Mouse (Mus musculus): ENCODE data around the gene Itpr1. TPM values are rescaled to one million over a fixed set of nuclear protein-coding genes. Genes with fewer than 3 reads are reported as not detected.
A peak's percentile ranks its signal among the peaks of the same experiment; 100 is the strongest.
"Not testable (repeated sequence)": the region's sequence is repeated elsewhere in the genome, so short reads cannot be mapped to it uniquely, and the experiment has no call there.

The Itpr1 gene
- polyA plus RNA-seq, 1 experiment, result 42.5 TPM

DNA sequence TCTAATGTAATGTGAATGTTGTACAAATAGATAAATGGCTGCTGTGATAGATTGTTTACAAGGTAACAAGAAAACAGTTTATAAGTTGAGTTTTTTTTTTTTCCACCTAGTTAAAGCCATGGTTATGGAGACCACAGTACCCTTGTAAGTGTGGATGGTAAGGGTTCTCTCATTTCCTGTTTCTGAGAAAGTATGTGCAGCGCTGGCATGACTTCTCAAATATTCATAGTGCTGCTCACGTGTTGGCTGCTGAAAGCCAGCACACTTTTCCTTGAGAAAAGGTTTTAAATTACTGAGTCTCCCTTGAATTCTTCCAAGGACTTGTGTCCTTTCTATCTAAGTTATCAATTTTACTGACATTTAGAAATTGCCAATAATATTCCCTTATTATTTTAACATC lies 350.1 kb downstream of the Itpr1 start:
- H3K36me3 ChIP-seq (ENCODE audit: control insufficient read depth, insufficient read depth, low read length, poor library complexity, severe bottlenecking), result no peaks in the 10 kb centered on the region
- H3K9me3 ChIP-seq (replicated peaks; ENCODE audit: control insufficient read depth, insufficient read depth, low read length, poor library complexity, severe bottlenecking), result no peaks in the 10 kb centered on the region
- H3K27ac ChIP-seq (ENCODE audit: insufficient read depth, low read length), result no peak overlapping the region
- TF ChIP-seq POLR2A (IDR thresholded peaks at IDR 0.05; ENCODE audit: insufficient read depth, low read length) (no peak), CTCF (IDR thresholded peaks at IDR 0.05; ENCODE audit: low read depth, low read length) (no peak), EP300 (IDR thresholded peaks at IDR 0.05; ENCODE audit: insufficient read depth, low read depth, low read length) (no peak)
- no peak overlapping the region for H3K4me3 ChIP-seq (ENCODE audit: low read depth, low read length)
- H3K27me3 ChIP-seq (ENCODE audit: control insufficient read depth, insufficient read depth, low read length, poor library complexity, severe bottlenecking), result no peaks in the 10 kb centered on the region
- H3K4me1 ChIP-seq (ENCODE audit: control insufficient read depth, insufficient read depth, low read length), result peaks cover 2% of the 10 kb centered on the region
- no peak overlapping the region for H3K9ac ChIP-seq (ENCODE audit: low read depth, poor library complexity, severe bottlenecking)

DNA sequence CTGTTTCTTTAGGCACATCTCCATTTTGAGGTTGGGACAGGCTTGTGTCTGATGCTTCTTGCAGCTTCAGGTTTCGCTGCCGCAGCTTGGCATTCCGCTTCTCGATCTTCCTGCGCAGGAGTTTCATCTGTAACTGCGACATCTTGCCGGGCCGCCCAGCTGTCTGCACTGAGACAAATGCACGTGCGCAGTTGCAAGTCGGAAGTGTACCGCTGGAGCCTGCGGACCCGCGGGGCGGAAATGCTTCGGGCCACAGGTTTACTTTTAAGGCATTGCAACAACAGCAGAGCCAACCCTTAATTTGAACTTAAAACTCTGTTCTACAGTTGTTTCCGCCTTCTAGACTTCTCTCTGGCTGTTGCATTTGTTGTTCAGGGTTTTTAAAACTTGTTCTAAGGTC lies 352.6 kb downstream of the Itpr1 start:
- 0 out of 2 replicates have a peak overlapping the region, but pooled peaks have one; percentile 10 for H3K4me3 ChIP-seq (ENCODE audit: low read depth, low read length)
- H3K9me3 ChIP-seq (replicated peaks; ENCODE audit: control insufficient read depth, insufficient read depth, low read length, poor library complexity, severe bottlenecking); H3K36me3 ChIP-seq (ENCODE audit: control insufficient read depth, insufficient read depth, low read length, poor library complexity, severe bottlenecking); H3K27ac ChIP-seq (ENCODE audit: insufficient read depth, low read length); H3K27me3 ChIP-seq (ENCODE audit: control insufficient read depth, insufficient read depth, low read length, poor library complexity, severe bottlenecking); H3K4me1 ChIP-seq (ENCODE audit: control insufficient read depth, insufficient read depth, low read length): not testable (repeated sequence)
- peak overlapping the region; percentile 79; the same call in 1 of the 2 replicates for H3K9ac ChIP-seq (ENCODE audit: low read depth, poor library complexity, severe bottlenecking)

DNA sequence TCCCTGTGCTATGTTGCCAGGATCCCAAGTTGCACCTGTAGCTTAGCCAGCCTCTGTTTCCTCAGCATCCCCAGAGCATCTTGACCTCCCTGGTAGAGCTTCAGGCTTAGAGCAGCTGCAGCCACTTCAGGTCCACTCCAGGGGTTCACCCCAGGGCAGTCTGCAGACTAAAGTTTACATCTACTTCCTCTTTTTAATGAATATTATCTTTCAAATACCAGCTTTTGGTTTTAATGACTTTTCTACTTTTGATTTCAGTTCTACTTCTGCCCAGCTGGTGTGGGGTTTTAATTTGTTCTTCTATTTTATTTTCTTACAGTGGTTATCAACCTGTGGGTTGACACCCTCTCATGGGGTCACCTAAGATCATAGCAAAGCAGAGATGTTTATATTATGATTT lies 353.7 kb downstream of the Itpr1 start:
- Histone ChIP-seq H3K9me3 (replicated peaks; ENCODE audit: control insufficient read depth, insufficient read depth, low read length, poor library complexity, severe bottlenecking) (no peaks in the 10 kb centered on the region), H3K9ac (ENCODE audit: low read depth, poor library complexity, severe bottlenecking) (no peak overlapping the region), H3K4me1 (ENCODE audit: control insufficient read depth, insufficient read depth, low read length) (peaks cover 2% of the 10 kb centered on the region), H3K27ac (ENCODE audit: insufficient read depth, low read length) (no peak overlapping the region), H3K4me3 (ENCODE audit: low read depth, low read length) (no peak overlapping the region), H3K27me3 (ENCODE audit: control insufficient read depth, insufficient read depth, low read length, poor library complexity, severe bottlenecking) (no peaks in the 10 kb centered on the region), H3K36me3 (ENCODE audit: control insufficient read depth, insufficient read depth, low read length, poor library complexity, severe bottlenecking) (no peaks in the 10 kb centered on the region)
- TF ChIP-seq CTCF (IDR thresholded peaks at IDR 0.05; ENCODE audit: low read depth, low read length), result no peak
- TF ChIP-seq POLR2A (IDR thresholded peaks at IDR 0.05; ENCODE audit: insufficient read depth, low read length), result no peak
- TF ChIP-seq EP300 (IDR thresholded peaks at IDR 0.05; ENCODE audit: insufficient read depth, low read depth, low read length), result no peak

DNA sequence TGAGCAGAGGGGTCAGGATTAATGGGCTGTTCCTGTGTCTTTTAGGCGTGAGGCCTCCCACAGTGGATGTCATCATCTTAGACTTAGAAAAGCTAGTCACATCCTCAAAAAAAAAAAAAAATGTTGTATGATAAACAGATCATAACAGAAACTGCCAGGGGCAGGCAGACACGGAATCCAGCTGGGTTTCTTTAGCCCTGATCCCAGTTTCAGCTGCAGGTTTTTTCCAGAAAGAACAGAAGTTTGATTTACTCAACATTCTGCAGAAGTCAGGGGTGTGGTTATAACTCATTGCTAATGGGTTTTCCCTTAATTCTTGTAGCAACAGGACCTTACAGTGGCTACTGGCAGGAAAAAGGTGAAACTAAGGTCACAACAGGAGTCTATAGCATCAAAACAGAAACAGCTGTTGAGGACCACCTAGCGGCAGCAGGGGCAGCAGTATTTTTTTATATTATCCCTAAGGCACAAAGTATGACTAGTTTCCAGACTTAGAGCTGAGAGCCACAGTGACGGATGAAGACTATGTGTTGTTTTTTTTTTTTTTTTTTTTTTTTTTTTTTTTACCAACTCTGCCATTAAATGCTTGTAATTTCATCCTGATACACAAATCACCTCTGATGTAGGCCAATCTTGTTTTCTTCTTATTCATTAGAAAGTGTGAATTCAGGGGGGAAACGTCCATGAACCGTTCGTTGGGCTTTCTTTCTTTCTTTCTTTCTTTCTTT lies 356.7 kb downstream of the Itpr1 start:
- Histone ChIP-seq H3K27ac (ENCODE audit: insufficient read depth, low read length) (peak overlapping the region; percentile 83; the same call in 1 of the 2 replicates), H3K27me3 (ENCODE audit: control insufficient read depth, insufficient read depth, low read length, poor library complexity, severe bottlenecking) (no peaks in the 10 kb centered on the region), H3K4me3 (ENCODE audit: low read depth, low read length) (no peak overlapping the region), H3K9ac (ENCODE audit: low read depth, poor library complexity, severe bottlenecking) (no peak overlapping the region), H3K36me3 (ENCODE audit: control insufficient read depth, insufficient read depth, low read length, poor library complexity, severe bottlenecking) (no peaks in the 10 kb centered on the region), H3K4me1 (ENCODE audit: control insufficient read depth, insufficient read depth, low read length) (peaks cover 8% of the 10 kb centered on the region), H3K9me3 (replicated peaks; ENCODE audit: control insufficient read depth, insufficient read depth, low read length, poor library complexity, severe bottlenecking) (no peaks in the 10 kb centered on the region)
- TF ChIP-seq CTCF (IDR thresholded peaks at IDR 0.05; ENCODE audit: low read depth, low read length) (no peak), POLR2A (IDR thresholded peaks at IDR 0.05; ENCODE audit: insufficient read depth, low read length) (no peak), EP300 (IDR thresholded peaks at IDR 0.05; ENCODE audit: insufficient read depth, low read depth, low read length) (no peak)

DNA sequence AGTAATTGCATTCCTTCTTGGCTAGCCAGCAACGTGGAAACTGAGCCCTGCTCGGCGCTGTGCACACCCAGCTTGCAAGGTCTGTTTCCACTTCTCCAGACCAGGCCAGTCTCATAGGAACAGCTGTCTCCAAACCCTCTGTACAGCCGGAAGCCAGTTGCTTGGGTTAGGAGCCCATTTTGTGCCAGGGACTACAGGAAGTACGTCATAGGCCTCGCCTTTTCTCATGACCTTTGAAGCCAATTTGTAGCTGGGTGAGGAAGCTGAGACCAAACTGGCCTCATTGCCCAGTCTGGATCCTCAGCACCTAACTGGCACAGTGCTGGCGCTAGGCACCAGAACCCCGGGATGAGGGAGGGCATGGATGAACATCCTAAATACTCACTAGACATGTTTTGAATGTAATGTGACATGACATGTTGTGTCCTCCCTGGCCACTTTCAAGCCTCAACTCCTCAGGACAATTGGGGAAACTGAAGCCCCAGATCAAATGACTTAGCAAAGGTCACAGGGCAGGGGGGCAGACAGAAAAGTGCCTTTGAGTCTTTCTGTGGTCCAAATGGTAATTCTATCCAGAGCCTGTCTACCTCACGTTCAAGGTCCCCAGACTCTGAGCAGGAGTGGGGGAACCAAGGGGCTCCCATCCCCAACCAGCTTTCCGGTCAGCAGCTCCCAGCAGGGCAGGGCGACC lies 357.6 kb downstream of the Itpr1 start:
- Histone ChIP-seq H3K27ac (ENCODE audit: insufficient read depth, low read length) (peak overlapping the region; percentile 83), H3K9ac (ENCODE audit: low read depth, poor library complexity, severe bottlenecking) (no peak overlapping the region), H3K9me3 (replicated peaks; ENCODE audit: control insufficient read depth, insufficient read depth, low read length, poor library complexity, severe bottlenecking) (no peaks in the 10 kb centered on the region), H3K36me3 (ENCODE audit: control insufficient read depth, insufficient read depth, low read length, poor library complexity, severe bottlenecking) (no peaks in the 10 kb centered on the region), H3K4me1 (ENCODE audit: control insufficient read depth, insufficient read depth, low read length) (peaks cover 8% of the 10 kb centered on the region), H3K27me3 (ENCODE audit: control insufficient read depth, insufficient read depth, low read length, poor library complexity, severe bottlenecking) (no peaks in the 10 kb centered on the region), H3K4me3 (ENCODE audit: low read depth, low read length) (peak overlapping the region; percentile 31)
- TF ChIP-seq CTCF (IDR thresholded peaks at IDR 0.05; ENCODE audit: low read depth, low read length) (no peak), POLR2A (IDR thresholded peaks at IDR 0.05; ENCODE audit: insufficient read depth, low read length) (no peak), EP300 (IDR thresholded peaks at IDR 0.05; ENCODE audit: insufficient read depth, low read depth, low read length) (no peak)

DNA sequence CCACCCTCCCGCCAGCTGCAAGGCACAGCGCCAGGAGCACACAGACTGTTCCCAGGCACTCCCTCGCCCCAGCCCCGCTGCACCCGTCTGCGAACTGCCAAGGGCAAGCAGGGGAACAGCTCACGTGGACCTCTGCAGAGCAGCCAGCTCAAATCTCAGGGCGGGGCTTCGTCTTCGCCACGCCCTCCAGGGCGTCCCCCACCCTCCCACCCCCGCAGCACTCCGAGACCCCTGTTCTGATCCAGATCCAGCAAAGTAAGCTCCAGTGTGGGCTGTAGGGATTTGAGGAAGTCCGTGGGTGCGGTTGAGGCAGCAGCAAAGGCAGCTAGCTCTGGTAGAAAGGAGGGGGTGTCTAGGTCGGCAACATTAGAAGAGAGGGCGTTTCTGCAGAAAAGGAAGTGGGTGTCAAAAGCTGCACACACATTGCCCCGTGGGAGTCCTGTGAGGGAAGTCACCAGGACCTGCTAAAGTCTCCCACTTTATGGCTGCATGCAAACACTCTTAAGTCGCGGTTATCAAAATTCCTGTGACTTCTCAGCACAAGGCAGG lies 358.2 kb downstream of the Itpr1 start:
- Histone ChIP-seq H3K4me1 (ENCODE audit: control insufficient read depth, insufficient read depth, low read length) (peaks cover 6% of the 10 kb centered on the region), H3K27ac (ENCODE audit: insufficient read depth, low read length) (peak overlapping the region; percentile 58), H3K9ac (ENCODE audit: low read depth, poor library complexity, severe bottlenecking) (0 out of 2 replicates have a peak overlapping the region, but pooled peaks have one; percentile 16), H3K36me3 (ENCODE audit: control insufficient read depth, insufficient read depth, low read length, poor library complexity, severe bottlenecking) (no peaks in the 10 kb centered on the region), H3K27me3 (ENCODE audit: control insufficient read depth, insufficient read depth, low read length, poor library complexity, severe bottlenecking) (no peaks in the 10 kb centered on the region), H3K4me3 (ENCODE audit: low read depth, low read length) (peak overlapping the region; percentile 67), H3K9me3 (replicated peaks; ENCODE audit: control insufficient read depth, insufficient read depth, low read length, poor library complexity, severe bottlenecking) (no peaks in the 10 kb centered on the region)
- TF ChIP-seq EP300 (IDR thresholded peaks at IDR 0.05; ENCODE audit: insufficient read depth, low read depth, low read length) (peak; percentile 96), POLR2A (IDR thresholded peaks at IDR 0.05; ENCODE audit: insufficient read depth, low read length) (peak; percentile 37), CTCF (IDR thresholded peaks at IDR 0.05; ENCODE audit: low read depth, low read length) (no peak)

Data from ES-Bruce4 (cell line).